Mouse (Mus musculus): ENCODE data around the gene Olfr206. TPM values are rescaled to one million over a fixed set of nuclear protein-coding genes. Genes with fewer than 3 reads are reported as not detected.
"Not testable (repeated sequence)": the region's sequence is repeated elsewhere in the genome, so short reads cannot be mapped to it uniquely, and the experiment has no call there.

The Olfr206 gene
- not detected in 2 replicates for polyA plus RNA-seq (2015; fragmentation: Nextera tagmentation; extraction: Ambion mirVana)

GRCm38 (mm10) chr16:59349146-59349545 lies at the start of gene Olfr206:
Gene Olfr206 (minus strand): TSS chr16:59349246.
- Histone ChIP-seq H3K4me2 (replicated peaks) (no peak within 1 kb of the TSS), H3K27me3 (no peaks in the 10 kb centered on the region), H3K27ac (no peak within 1 kb of the TSS), H3K9ac (replicated peaks) (no peak within 1 kb of the TSS), H3K4me3 (replicated peaks) (no peak within 1 kb of the TSS), H3K4me1 (replicated peaks) (no peaks in the 10 kb centered on the region), H3K9me3 (no peaks in the 10 kb centered on the region), H3K36me3 (no peaks in the 10 kb centered on the region)
- WGBS: 74% methylated on average over 1 of the region's 1 CpGs
- ATAC-seq: no peak

GRCm38 (mm10) chr16:59393300-59393699 lies 44.3 kb upstream of the Olfr206 start:
- H3K4me1 ChIP-seq (replicated peaks): no peaks in the 10 kb centered on the region
- WGBS: 82% methylated on average over 3 of the region's 3 CpGs
- no peak overlapping the region for H3K4me3 ChIP-seq (replicated peaks)
- H3K27ac ChIP-seq: no peak overlapping the region
- no peaks in the 10 kb centered on the region for H3K27me3 ChIP-seq
- no peaks in the 10 kb centered on the region for H3K9me3 ChIP-seq
- no peak overlapping the region for H3K9ac ChIP-seq (replicated peaks)
- H3K36me3 ChIP-seq: no peaks in the 10 kb centered on the region
- no peak for ATAC-seq
- no peak overlapping the region for H3K4me2 ChIP-seq (replicated peaks)

GRCm38 (mm10) chr16:59363893-59364292 lies 14.8 kb upstream of the Olfr206 start, which contains the start of gene Olfr209:
Gene Olfr209 (minus strand): TSS chr16:59363993.
- no peaks in the 10 kb centered on the region for H3K9me3 ChIP-seq
- 83% methylated on average over 2 of the region's 2 CpGs for WGBS
- no peaks in the 10 kb centered on the region for H3K4me1 ChIP-seq (replicated peaks)
- H3K27ac ChIP-seq: no peak within 1 kb of the TSS
- no peak within 1 kb of the TSS for H3K4me3 ChIP-seq (replicated peaks)
- no peak within 1 kb of the TSS for H3K9ac ChIP-seq (replicated peaks)
- H3K36me3 ChIP-seq: no peaks in the 10 kb centered on the region
- no peak within 1 kb of the TSS for H3K4me2 ChIP-seq (replicated peaks)
- ATAC-seq: no peak
- H3K27me3 ChIP-seq: no peaks in the 10 kb centered on the region

GRCm38 (mm10) chr16:59331038-59331437 lies 18.0 kb downstream of the Olfr206 start, which contains the start of gene Olfr205:
Gene Olfr205 (minus strand): TSS chr16:59331138.
- Histone ChIP-seq H3K36me3 (no peaks in the 10 kb centered on the region), H3K27ac (no peak within 1 kb of the TSS), H3K9me3 (peaks cover 3% of the 10 kb centered on the region; the same call in 1 of the 2 replicates), H3K27me3 (no peaks in the 10 kb centered on the region), H3K4me1 (replicated peaks) (no peaks in the 10 kb centered on the region), H3K4me2 (replicated peaks) (no peak within 1 kb of the TSS), H3K4me3 (replicated peaks) (no peak within 1 kb of the TSS), H3K9ac (replicated peaks) (no peak within 1 kb of the TSS)
- no peak for ATAC-seq

- not testable (repeated sequence) for H3K4me1 ChIP-seq (replicated peaks); H3K4me2 ChIP-seq (replicated peaks); ATAC-seq; H3K27ac ChIP-seq; H3K27me3 ChIP-seq; H3K36me3 ChIP-seq; H3K4me3 ChIP-seq (replicated peaks); H3K9ac ChIP-seq (replicated peaks); H3K9me3 ChIP-seq
- WGBS: 69% methylated on average over 1 of the region's 1 CpGs
Observed at GRCm38 (mm10) chr16:59323262-59323661, 25.8 kb downstream of the Olfr206 start.

GRCm38 (mm10) chr16:59318148-59318547 lies 30.9 kb downstream of the Olfr206 start, which contains the start of gene Olfr204:
Gene Olfr204 (minus strand): TSS chr16:59318248.
- ATAC-seq: no peak
- H3K27me3 ChIP-seq: no peaks in the 10 kb centered on the region
- H3K4me2 ChIP-seq (replicated peaks): no peak within 1 kb of the TSS
- no peak within 1 kb of the TSS for H3K4me3 ChIP-seq (replicated peaks)
- H3K36me3 ChIP-seq: no peaks in the 10 kb centered on the region
- H3K9me3 ChIP-seq: no peaks in the 10 kb centered on the region
- no peaks in the 10 kb centered on the region for H3K4me1 ChIP-seq (replicated peaks)
- H3K9ac ChIP-seq (replicated peaks): no peak within 1 kb of the TSS
- no peak within 1 kb of the TSS for H3K27ac ChIP-seq

GRCm38 (mm10) chr16:59298581-59298980 lies 50.5 kb downstream of the Olfr206 start, which contains the start of gene Olfr203:
Gene Olfr203 (plus strand): TSS chr16:59298881.
- H3K27ac ChIP-seq: no peak within 1 kb of the TSS
- no peak for ATAC-seq
- no peaks in the 10 kb centered on the region for H3K27me3 ChIP-seq
- no peak within 1 kb of the TSS for H3K9ac ChIP-seq (replicated peaks)
- no peak within 1 kb of the TSS for H3K4me3 ChIP-seq (replicated peaks)
- WGBS: 85% methylated on average over 2 of the region's 2 CpGs
- H3K36me3 ChIP-seq: no peaks in the 10 kb centered on the region
- H3K4me2 ChIP-seq (replicated peaks): no peak within 1 kb of the TSS
- no peaks in the 10 kb centered on the region for H3K9me3 ChIP-seq
- no peaks in the 10 kb centered on the region for H3K4me1 ChIP-seq (replicated peaks)

Other genes with a start within 250 kb of the Olfr206 start
- gene Olfr193, start 237.4 kb downstream of the Olfr206 start, polyA plus RNA-seq (2015; fragmentation: Nextera tagmentation; extraction: Ambion mirVana): not detected in 2 replicates
- not detected in 2 replicates for gene Olfr194, start 228.2 kb downstream of the Olfr206 start, polyA plus RNA-seq (2015; fragmentation: Nextera tagmentation; extraction: Ambion mirVana)
- gene Olfr195, start 202.2 kb downstream of the Olfr206 start, polyA plus RNA-seq (2015; fragmentation: Nextera tagmentation; extraction: Ambion mirVana): not detected in 2 replicates
- not detected in 2 replicates for gene Olfr196, start 178.8 kb downstream of the Olfr206 start, polyA plus RNA-seq (2015; fragmentation: Nextera tagmentation; extraction: Ambion mirVana)
- gene Olfr198, start 145.7 kb downstream of the Olfr206 start, polyA plus RNA-seq (2015; fragmentation: Nextera tagmentation; extraction: Ambion mirVana): not detected in 2 replicates
- gene Olfr199, start 129.5 kb downstream of the Olfr206 start, polyA plus RNA-seq (2015; fragmentation: Nextera tagmentation; extraction: Ambion mirVana): not detected in 2 replicates
- gene Olfr201, start 76.6 kb downstream of the Olfr206 start, polyA plus RNA-seq (2015; fragmentation: Nextera tagmentation; extraction: Ambion mirVana): not detected in 2 replicates
- not detected in 2 replicates for gene Olfr202, start 62.5 kb downstream of the Olfr206 start, polyA plus RNA-seq (2015; fragmentation: Nextera tagmentation; extraction: Ambion mirVana)
- gene Olfr203, start 50.4 kb downstream of the Olfr206 start, polyA plus RNA-seq (2015; fragmentation: Nextera tagmentation; extraction: Ambion mirVana): not detected in 2 replicates
- gene Olfr204, start 31.0 kb downstream of the Olfr206 start, polyA plus RNA-seq (2015; fragmentation: Nextera tagmentation; extraction: Ambion mirVana): not detected in 2 replicates
- gene Olfr205, start 18.1 kb downstream of the Olfr206 start, polyA plus RNA-seq (2015; fragmentation: Nextera tagmentation; extraction: Ambion mirVana): not detected in 2 replicates
- not detected in 2 replicates for gene Olfr209, start 14.7 kb upstream of the Olfr206 start, polyA plus RNA-seq (2015; fragmentation: Nextera tagmentation; extraction: Ambion mirVana)
- 0.12 and 0.30 TPM in 2 replicates for gene Gabrr3, start 58.1 kb upstream of the Olfr206 start, polyA plus RNA-seq (2015; fragmentation: Nextera tagmentation; extraction: Ambion mirVana)
- gene Riox2, start 122.5 kb upstream of the Olfr206 start, polyA plus RNA-seq (2015; fragmentation: Nextera tagmentation; extraction: Ambion mirVana): 11.5 TPM in 2 replicates